Mouse (Mus musculus): ENCODE results near the gene Eno2.
"Not testable (repeated sequence)": the region's sequence is repeated elsewhere in the genome, so short reads cannot be mapped to it uniquely, and the experiment has no call there.

The Eno2 gene

GRCm38 (mm10) chr6:124769101-124769765 is at the start of gene Eno2:
Gene Eno2, minus strand, starts transcription at chr6:124769673.
- in situ Hi-C loops (cut with MboI; ENCODE audit: low sequenced_read_pairs), result no loop called here

GRCm38 (mm10) chr6:124817971-124818370 is 48.5 kb upstream of the Eno2 start:
- in situ Hi-C loops (cut with MboI; ENCODE audit: low sequenced_read_pairs), result no loop called here

- in situ Hi-C loops (cut with MboI; ENCODE audit: low sequenced_read_pairs), result no loop called here
These were observed 48.1 kb upstream of the Eno2 start for GRCm38 (mm10) chr6:124817563-124817962.

- in situ Hi-C loops (cut with MboI; ENCODE audit: low sequenced_read_pairs), result no loop called here
These were observed 47.7 kb upstream of the Eno2 start for GRCm38 (mm10) chr6:124817125-124817524.

- in situ Hi-C loops (cut with MboI; ENCODE audit: low sequenced_read_pairs), result no loop called here
These were observed 47.1 kb upstream of the Eno2 start for GRCm38 (mm10) chr6:124816611-124817010.

GRCm38 (mm10) chr6:124814858-124815774 is 45.6 kb upstream of the Eno2 start:
- in situ Hi-C loops (cut with MboI; ENCODE audit: low sequenced_read_pairs), result no loop called here

- in situ Hi-C loops (cut with MboI; ENCODE audit: low sequenced_read_pairs), result no loop called here
These were observed 45.0 kb upstream of the Eno2 start for GRCm38 (mm10) chr6:124814448-124814847.

- in situ Hi-C loops (cut with MboI; ENCODE audit: low sequenced_read_pairs), result no loop called here
These were observed 44.5 kb upstream of the Eno2 start, which contains the start of gene Tpi1 for GRCm38 (mm10) chr6:124813933-124814332. Gene Tpi1, minus strand, starts transcription at chr6:124814296.

GRCm38 (mm10) chr6:124813496-124813895 is 44.0 kb upstream of the Eno2 start:
- in situ Hi-C loops (cut with MboI; ENCODE audit: low sequenced_read_pairs), result no loop called here

- in situ Hi-C loops (cut with MboI; ENCODE audit: low sequenced_read_pairs), result no loop called here
These were observed 43.4 kb upstream of the Eno2 start for GRCm38 (mm10) chr6:124812848-124813247.

- in situ Hi-C loops (cut with MboI; ENCODE audit: low sequenced_read_pairs), result no loop called here
These were observed 42.5 kb upstream of the Eno2 start for GRCm38 (mm10) chr6:124811701-124812560.

GRCm38 (mm10) chr6:124811403-124811665 is 41.9 kb upstream of the Eno2 start:
- in situ Hi-C loops (cut with MboI; ENCODE audit: low sequenced_read_pairs), result no loop called here

GRCm38 (mm10) chr6:124810566-124811402 is 41.3 kb upstream of the Eno2 start:
- in situ Hi-C loops (cut with MboI; ENCODE audit: low sequenced_read_pairs), result not testable (repeated sequence)

- in situ Hi-C loops (cut with MboI; ENCODE audit: low sequenced_read_pairs), result no loop called here
These were observed 40.5 kb upstream of the Eno2 start for GRCm38 (mm10) chr6:124809775-124810538.

- in situ Hi-C loops (cut with MboI; ENCODE audit: low sequenced_read_pairs), result no loop called here
These were observed 39.7 kb upstream of the Eno2 start for GRCm38 (mm10) chr6:124809052-124809774.

GRCm38 (mm10) chr6:124808358-124809012 is 39.0 kb upstream of the Eno2 start, which contains the start of gene Spsb2:
Gene Spsb2, plus strand, starts transcription at chr6:124808661.
- in situ Hi-C loops (cut with MboI; ENCODE audit: low sequenced_read_pairs), result no loop called here

- in situ Hi-C loops (cut with MboI; ENCODE audit: low sequenced_read_pairs), result no loop called here
These were observed 38.5 kb upstream of the Eno2 start for GRCm38 (mm10) chr6:124807986-124808357.

- in situ Hi-C loops (cut with MboI; ENCODE audit: low sequenced_read_pairs), result no loop called here
These were observed 37.9 kb upstream of the Eno2 start for GRCm38 (mm10) chr6:124807366-124807765.

All from CH12F3 (cell line).